14 mouse cellular contexts compared by ENCODE assay signal in genomic region chr19:58076961-58077371, GRCm38 (mm10).
DNase-seq lines count a peak whose midpoint lies in the region; ATAC-seq and TF ChIP-seq lines count a peak whose summit lies in the region.
"Had no signal": no experiment of that assay in that cellular context is flagged by ENCODE, and none has a peak within 500 bp of the region (broad histone marks: within the 10 kb centered on the region; RNA-seq: fewer than 3 reads in every experiment).

No protein-coding gene starts in this region.

- ATAC-seq in forebrain, embryonic 15.5 days (replicated peaks) = peak; percentile 46; the same call in 1 of the 2 replicates
- ATAC-seq in midbrain, embryonic 14.5 days (ENCODE audit: low FRiP score, low TSS enrichment) = no peak
- ATAC-seq: inflammation-experienced regulatory T-cells, adult 6 months had no signal

- peaks cover 18% of the 10 kb centered on the region for H3K4me1 ChIP-seq in forebrain, embryonic 15.5 days
- H3K4me1 ChIP-seq in midbrain, embryonic 14.5 days (ENCODE audit: control insufficient read depth, insufficient read depth, low read length) = peaks cover 15% of the 10 kb centered on the region; the same call in 1 of the 2 replicates

- no peak overlapping the region for H3K4me3 ChIP-seq in forebrain, embryonic 15.5 days
- no peak overlapping the region for H3K4me3 ChIP-seq in midbrain, embryonic 14.5 days (replicated peaks; ENCODE audit: low read depth, low read length)
- H3K4me3 ChIP-seq: heart, adult 2 months had no signal

- H3K27ac ChIP-seq in forebrain, embryonic 15.5 days (replicated peaks) = peak overlapping the region; percentile 42
- H3K27ac ChIP-seq in midbrain, embryonic 14.5 days (replicated peaks; ENCODE audit: low read depth, low read length) = peak overlapping the region; percentile 72
- H3K27ac ChIP-seq: heart, adult 2 months; macrophage had no signal

- H3K27me3 ChIP-seq in forebrain, embryonic 15.5 days = no peaks in the 10 kb centered on the region
- no peaks in the 10 kb centered on the region for H3K27me3 ChIP-seq in midbrain, embryonic 14.5 days (ENCODE audit: control insufficient read depth, insufficient read depth, low read length)

- peak overlapping the region; percentile 20 for H3K4me2 ChIP-seq in forebrain, embryonic 15.5 days (replicated peaks)
- H3K4me2 ChIP-seq in midbrain, embryonic 14.5 days (ENCODE audit: low read length) = peak overlapping the region; percentile 27
- H3K4me2 ChIP-seq: liver, embryonic 11.5 days; lung, embryonic 14.5 days had no signal

- H3K36me3 ChIP-seq in forebrain, embryonic 15.5 days = no peaks in the 10 kb centered on the region
- no peaks in the 10 kb centered on the region for H3K36me3 ChIP-seq in midbrain, embryonic 14.5 days (ENCODE audit: control insufficient read depth, insufficient read depth, low read length)

- WGBS in forebrain, embryonic 15.5 days = 13% methylated on average over 14 of the region's 14 CpGs
- 47% methylated on average over 14 of the region's 14 CpGs for WGBS in midbrain, embryonic 14.5 days

- peak; percentile 14 to 20 for DNase-seq in layer of hippocampus, adult 18-20 months (ENCODE audit: low spot score in 2 of 2)
- DNase-seq in layer of hippocampus, adult 11-12 months (ENCODE audit: low spot score) = no peak
- peak; percentile 78 for DNase-seq in brain, embryonic 14.5 days (ENCODE audit: low read depth)
- DNase-seq in midbrain, embryonic 14.5 days = peak; percentile 59
- no peak for DNase-seq in right cerebral cortex, postnatal 36 days (ENCODE audit: low spot score in 2 of 2)
- DNase-seq in frontal cortex, postnatal 36 days (ENCODE audit: low spot score in 2 of 2) = no peak
- DNase-seq: cerebellum, adult 18-20 months; heart, adult 2 months; kidney, adult 9 months; lung, embryonic 14.5 days had no signal

- no peak for TF ChIP-seq POLR2A in brain, embryonic 14.5 days (IDR thresholded peaks at IDR 0.05; ENCODE audit: borderline replicate concordance, extremely low read depth, insufficient read depth, insufficient read length, poor library complexity, severe bottlenecking)

- H3K9me3 ChIP-seq in forebrain, embryonic 15.5 days = no peaks in the 10 kb centered on the region
- no peaks in the 10 kb centered on the region for H3K9me3 ChIP-seq in midbrain, embryonic 14.5 days (ENCODE audit: control insufficient read depth, low read length)

- H3K9ac ChIP-seq in forebrain, embryonic 15.5 days (replicated peaks) = peak overlapping the region; percentile 11; the same call in 1 of the 2 replicates
- H3K9ac ChIP-seq in midbrain, embryonic 14.5 days (replicated peaks; ENCODE audit: low read length) = peak overlapping the region; percentile 25; the same call in 1 of the 2 replicates
- H3K9ac ChIP-seq: lung, embryonic 14.5 days had no signal

- TF ChIP-seq CTCF in brain, embryonic 14.5 days (IDR thresholded peaks at IDR 0.05; ENCODE audit: borderline replicate concordance, extremely low read depth, insufficient read depth, insufficient read length) = no peak

Comparison
In these comparisons a context has a peak if more than half of its experiments do, and no peak if none do; other contexts are left out.
1. DNase-seq: peak in layer of hippocampus, adult 18-20 months (2 of 2), brain, embryonic 14.5 days (single experiment) and midbrain, embryonic 14.5 days (single experiment); none in layer of hippocampus, adult 11-12 months (single experiment), right cerebral cortex, postnatal 36 days (0 of 2) and frontal cortex, postnatal 36 days (0 of 2).